Mouse (Mus musculus) embryonic facial prominence, embryonic 10.5 days (tissue): ENCODE results near the gene Mre11a. TPM values are rescaled to one million over a fixed set of nuclear protein-coding genes. Genes with fewer than 3 reads are reported as not detected.

Experiments used
- DNase-seq: peaks from one replicate; pipeline ENCODE4 v3.0.0-alpha.2; 2017; ENCODE audit warnings: low spot score
- H3K27ac ChIP-seq: fragments of 300-500 bp; sonication (generic); replicated peaks from 2 replicates; pipeline ENCODE4 v1.5.1; 2016; ENCODE audit warnings: mild to moderate bottlenecking
- H3K27me3 ChIP-seq: fragments of 300-500 bp; sonication (generic); replicated peaks from 2 replicates; pipeline ENCODE4 v1.6.1; 2016; ENCODE audit warnings: low read depth, mild to moderate bottlenecking; ENCODE audit not compliant: poor library complexity, severe bottlenecking
- H3K36me3 ChIP-seq: fragments of 300-500 bp; sonication (generic); replicated peaks from 2 replicates; pipeline ENCODE4 v1.6.1; 2016; ENCODE audit warnings: mild to moderate bottlenecking, moderate library complexity
- H3K4me1 ChIP-seq: fragments of 300-500 bp; sonication (generic); 2 replicates; pipeline ENCODE4 v1.6.1; 2016
- H3K4me3 ChIP-seq: fragments of 300-500 bp; sonication (generic); 2 replicates; pipeline ENCODE4 v1.5.1; 2016; ENCODE audit warnings: mild to moderate bottlenecking, moderate library complexity
- H3K9me3 ChIP-seq: fragments of 300-500 bp; sonication (generic); 2 replicates; pipeline ENCODE4 v1.6.1; 2016; ENCODE audit warnings: mild to moderate bottlenecking
- WGBS: fragments of 180-500 bp; shearing (Covaris S2); methylation state at CpG from one replicate; pipeline ENCODE4 v1.1.7; 2016; 5-methylcytosine and 5-hydroxymethylcytosine counted together
- polyA plus RNA-seq: library from polyadenylated mRNA; unstranded; fragments of >200 nt; fragmentation: Nextera tagmentation; extraction: Ambion mirVana; gene quantifications from 2 replicates; pipeline ENCODE4 v1.2.1, GENCODE M21; 2016

Mre11a gene
- polyA plus RNA-seq, 1 experiment from 2014 or later = 38.5 TPM

DNA sequence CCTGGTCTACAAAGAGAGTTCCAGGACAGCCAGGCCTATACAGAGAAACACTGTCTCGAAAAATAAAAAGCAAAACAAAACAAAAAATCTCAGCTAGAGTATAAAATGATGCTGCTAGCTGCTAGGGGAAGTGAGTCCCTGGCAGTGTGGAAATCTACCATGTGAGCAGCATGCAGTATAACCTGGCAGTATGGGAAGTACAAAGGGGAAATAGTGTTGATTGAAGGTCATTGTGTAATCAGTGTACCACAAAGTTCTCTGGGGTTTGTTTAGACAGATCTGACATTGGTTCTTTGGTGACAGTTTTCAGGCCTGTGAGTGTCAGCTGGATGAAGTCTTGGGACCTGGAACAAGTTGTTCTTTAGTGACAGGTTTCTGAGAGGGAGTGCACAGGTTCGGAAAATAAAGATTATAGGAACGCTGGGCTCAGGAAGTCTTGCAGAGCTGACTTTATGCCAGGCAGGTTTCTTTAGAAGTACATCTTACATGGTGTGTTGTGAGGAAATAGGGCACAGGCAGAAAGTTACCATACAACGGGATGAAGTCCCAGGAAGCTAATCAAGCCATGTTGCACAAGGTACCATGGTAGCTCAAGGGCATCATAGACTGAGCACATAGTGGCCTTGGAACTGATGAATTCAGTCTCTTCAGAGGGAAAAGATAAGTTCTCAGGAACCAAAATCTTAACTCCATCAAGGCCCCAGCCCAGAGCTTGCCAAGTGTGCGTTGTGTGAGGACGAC lies 51.1 kb downstream of the Mre11a start:
- peaks cover 67% of the 10 kb centered on the region for H3K36me3 ChIP-seq
- no peaks in the 10 kb centered on the region for H3K4me1 ChIP-seq
- DNase-seq = no peak
- no peak overlapping the region for H3K27ac ChIP-seq
- H3K27me3 ChIP-seq = no peaks in the 10 kb centered on the region
- H3K9me3 ChIP-seq = no peaks in the 10 kb centered on the region
- H3K4me3 ChIP-seq = no peak overlapping the region
- 92% methylated on average over 6 of the region's 6 CpGs for WGBS

DNA sequence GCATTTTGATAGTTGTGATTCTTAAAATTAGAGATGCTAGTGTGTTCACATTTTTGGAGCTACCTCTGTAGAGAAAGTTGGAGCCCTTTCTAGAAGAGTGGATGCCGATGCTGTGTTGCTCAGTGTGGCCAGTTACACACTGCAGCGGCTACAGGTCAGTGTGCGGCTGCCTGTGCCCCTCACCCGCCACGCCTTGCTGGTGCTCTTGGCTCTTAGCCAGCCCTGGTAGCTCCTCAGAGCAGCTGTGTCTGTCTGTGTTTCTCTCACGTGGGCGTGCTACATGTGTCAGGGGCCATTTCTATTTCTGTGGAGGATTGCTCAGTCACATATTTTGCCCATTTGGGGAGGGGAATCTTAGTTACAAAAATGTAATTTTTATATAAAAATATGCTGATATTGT lies 55.1 kb downstream of the Mre11a start:
- WGBS = 80% methylated on average over 7 of the region's 7 CpGs
- no peaks in the 10 kb centered on the region for H3K27me3 ChIP-seq
- no peak overlapping the region for H3K27ac ChIP-seq
- DNase-seq = no peak
- peaks cover 27% of the 10 kb centered on the region for H3K36me3 ChIP-seq
- H3K4me1 ChIP-seq = no peaks in the 10 kb centered on the region
- H3K4me3 ChIP-seq = no peak overlapping the region
- no peaks in the 10 kb centered on the region for H3K9me3 ChIP-seq

DNA sequence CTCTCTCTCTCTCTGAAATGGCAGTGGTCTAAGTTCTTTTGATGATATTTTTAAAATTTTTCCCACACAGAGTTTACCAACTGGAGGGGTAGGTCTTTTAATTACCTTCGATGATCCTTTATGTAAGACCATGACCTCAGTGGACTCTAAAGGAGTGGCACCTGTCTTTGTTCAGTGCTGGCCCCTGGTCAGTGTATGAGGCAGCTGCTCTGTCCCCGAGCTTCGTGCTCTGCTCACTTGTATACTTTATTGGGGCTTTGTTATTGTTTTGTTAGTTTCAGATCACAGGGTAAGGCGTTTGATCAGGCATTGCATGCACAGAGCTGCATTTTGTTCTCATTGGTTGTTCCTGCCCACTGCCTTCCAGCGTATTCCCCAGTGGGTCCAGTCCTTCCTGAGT lies 55.5 kb downstream of the Mre11a start:
- 73% methylated on average over 5 of the region's 5 CpGs for WGBS
- H3K9me3 ChIP-seq = no peaks in the 10 kb centered on the region
- no peaks in the 10 kb centered on the region for H3K4me1 ChIP-seq

DNA sequence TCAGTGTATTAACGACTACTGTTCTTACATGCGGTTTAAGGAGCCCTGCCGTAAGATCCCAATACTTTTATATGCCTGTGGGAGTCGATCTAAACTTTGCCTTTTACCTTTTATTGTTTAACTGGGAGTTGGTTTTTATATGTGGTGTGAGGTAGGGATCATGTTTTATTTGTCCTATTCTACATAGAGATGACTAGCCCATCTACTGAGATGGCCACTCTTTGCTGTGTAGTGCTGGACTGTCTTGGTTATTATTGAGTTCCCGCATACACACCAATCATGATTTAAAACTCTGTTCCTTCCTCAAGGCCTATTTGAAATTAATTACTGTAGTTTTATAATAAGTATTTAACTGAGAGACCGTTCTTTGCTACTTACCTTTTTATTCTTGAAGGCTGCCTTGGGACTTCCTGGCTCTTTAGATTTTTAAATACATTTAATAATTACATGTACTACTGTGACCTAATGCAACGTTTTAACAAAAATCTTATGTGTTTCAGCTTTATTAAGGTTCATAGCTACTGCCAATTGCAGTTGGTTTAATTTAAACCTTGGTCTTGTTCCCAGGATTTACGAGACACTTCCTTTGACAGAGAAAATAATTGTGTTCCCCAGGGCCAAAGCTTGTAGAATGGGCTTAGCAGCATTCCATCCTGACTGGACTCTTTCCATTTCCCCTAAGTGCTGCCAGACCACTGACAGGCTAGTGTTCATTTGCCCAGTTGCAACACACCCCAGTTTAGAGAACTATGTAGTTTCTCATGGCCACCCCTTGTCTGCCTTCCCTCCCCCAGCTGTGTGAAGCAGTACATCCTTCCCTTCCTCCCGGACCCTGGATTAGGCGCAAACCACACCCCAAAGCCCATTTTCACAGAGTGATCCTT lies 57.7 kb downstream of the Mre11a start:
- no peak overlapping the region for H3K4me3 ChIP-seq
- no peaks in the 10 kb centered on the region for H3K9me3 ChIP-seq
- no peaks in the 10 kb centered on the region for H3K4me1 ChIP-seq
- no peak for DNase-seq
- no peak overlapping the region for H3K27ac ChIP-seq
- WGBS = 86% methylated on average over 10 of the region's 10 CpGs
- H3K36me3 ChIP-seq = peaks cover 5% of the 10 kb centered on the region; the same call in 1 of the 2 replicates
- no peaks in the 10 kb centered on the region for H3K27me3 ChIP-seq

More for the DNA sequence above, 55.5 kb downstream of the Mre11a start:
- no peaks in the 10 kb centered on the region for H3K27me3 ChIP-seq
- DNase-seq = no peak
- no peak overlapping the region for H3K27ac ChIP-seq
- H3K36me3 ChIP-seq = peaks cover 22% of the 10 kb centered on the region
- H3K4me3 ChIP-seq = no peak overlapping the region

DNA sequence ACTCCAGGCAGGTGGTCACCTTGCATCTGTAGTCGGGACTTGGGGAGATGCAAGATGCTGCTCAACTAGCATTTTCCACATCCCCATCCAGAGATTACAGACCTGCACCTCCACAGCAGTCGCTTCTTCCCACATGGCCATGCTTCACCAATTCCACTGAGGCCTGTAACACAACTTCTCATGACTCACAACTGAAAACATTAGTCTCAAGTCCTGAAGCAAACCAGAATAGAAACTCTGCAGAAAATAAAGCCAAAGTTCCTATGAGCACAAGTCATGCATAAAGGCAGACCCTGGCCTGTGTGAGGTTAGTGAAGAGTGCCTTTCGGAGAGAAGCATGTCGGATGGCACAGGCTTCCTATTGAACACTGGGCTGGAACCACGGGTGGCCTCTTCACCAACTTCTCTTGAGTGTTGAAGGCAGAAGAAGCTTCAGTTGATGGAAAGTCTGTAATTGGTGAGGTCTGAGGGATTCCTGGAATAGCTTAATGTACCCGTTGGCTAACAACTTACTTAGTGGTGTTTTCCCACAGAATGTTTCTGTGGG lies 58.9 kb downstream of the Mre11a start:
- Histone ChIP-seq H3K27me3 (no peaks in the 10 kb centered on the region), H3K4me1 (no peaks in the 10 kb centered on the region), H3K36me3 (no peaks in the 10 kb centered on the region), H3K9me3 (no peaks in the 10 kb centered on the region), H3K27ac (no peak overlapping the region), H3K4me3 (no peak overlapping the region)
- 90% methylated on average over 6 of the region's 6 CpGs for WGBS
- no peak for DNase-seq

DNA sequence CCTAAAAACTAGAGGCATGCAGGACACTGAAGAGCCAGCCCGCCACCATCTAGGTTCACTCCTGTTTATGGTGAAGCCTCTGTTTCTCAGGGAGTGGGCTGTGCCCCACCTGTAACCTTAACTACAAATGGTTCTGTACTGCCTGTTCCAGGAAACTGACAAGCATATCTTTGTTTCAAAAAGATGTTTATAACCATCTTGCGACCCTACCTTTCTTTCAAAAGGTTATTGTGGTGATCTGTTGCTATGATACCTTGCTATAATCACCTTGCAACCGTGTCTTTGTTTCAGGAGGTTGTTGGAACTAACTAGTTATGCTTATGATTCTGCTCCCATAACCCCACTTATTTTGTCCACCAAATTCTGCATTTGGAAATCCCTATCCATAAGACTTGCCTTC lies 59.4 kb downstream of the Mre11a start:
- Histone ChIP-seq H3K4me3 (no peak overlapping the region), H3K36me3 (no peaks in the 10 kb centered on the region), H3K27ac (no peak overlapping the region), H3K4me1 (no peaks in the 10 kb centered on the region), H3K9me3 (no peaks in the 10 kb centered on the region), H3K27me3 (no peaks in the 10 kb centered on the region)
- no peak for DNase-seq
- 93% methylated on average over 3 of the region's 3 CpGs for WGBS

DNA sequence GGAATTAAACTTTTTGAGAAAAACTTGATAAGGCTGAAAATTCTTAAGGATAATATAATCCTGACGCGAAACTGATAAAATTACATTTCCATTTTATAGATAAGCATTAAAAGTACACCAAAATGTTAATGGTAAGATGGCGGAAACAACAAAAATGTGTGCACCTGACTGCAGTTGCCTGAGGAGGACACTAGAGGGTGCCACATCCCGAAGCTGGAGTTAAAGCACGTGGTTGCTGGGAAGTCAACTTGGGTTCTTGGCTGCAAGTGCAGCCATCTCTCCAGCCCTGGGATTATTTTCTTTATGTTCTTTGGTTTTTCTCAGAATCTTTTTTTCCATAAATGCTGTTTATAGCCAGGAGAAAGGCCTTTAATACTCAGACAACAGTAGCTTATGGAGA lies 62.0 kb downstream of the Mre11a start:
- no peaks in the 10 kb centered on the region for H3K4me1 ChIP-seq
- peak; percentile 36 for DNase-seq
- 49% methylated on average over 5 of the region's 5 CpGs for WGBS

DNA sequence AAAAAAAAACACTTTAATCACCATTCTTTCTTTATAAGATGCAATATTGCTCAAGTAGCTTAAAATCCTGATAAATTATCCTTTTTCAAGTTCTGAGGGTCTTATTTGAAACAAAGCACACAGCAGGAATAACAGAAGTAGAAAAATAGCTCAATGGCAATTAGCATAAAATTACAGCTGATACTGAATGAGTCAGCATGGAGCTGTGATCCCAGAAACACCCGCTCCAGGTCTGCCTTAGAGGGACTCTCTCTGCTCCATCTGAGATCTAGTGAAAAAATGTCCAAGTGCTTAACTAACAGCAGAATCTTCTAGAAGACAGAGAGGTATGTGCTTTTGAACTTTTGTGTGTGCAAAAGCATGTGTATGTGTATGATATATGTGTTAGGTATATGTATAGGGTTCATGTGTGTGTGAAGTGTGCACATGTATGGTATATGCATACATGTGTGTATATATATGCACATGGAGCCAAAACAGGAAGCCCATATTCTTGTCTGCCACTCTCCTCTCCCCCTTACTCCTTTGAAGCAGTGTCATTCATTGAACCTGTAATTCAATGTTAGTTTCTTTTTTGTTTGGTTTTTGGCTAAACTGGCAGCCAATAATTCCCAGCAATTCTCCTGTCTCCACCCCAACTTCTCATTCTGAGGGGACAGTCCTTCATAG lies 63.9 kb downstream of the Mre11a start:
- Histone ChIP-seq H3K4me1 (no peaks in the 10 kb centered on the region), H3K36me3 (no peaks in the 10 kb centered on the region), H3K27ac (no peak overlapping the region), H3K27me3 (no peaks in the 10 kb centered on the region), H3K9me3 (peaks cover 5% of the 10 kb centered on the region; the same call in 1 of the 2 replicates), H3K4me3 (no peak overlapping the region)
- DNase-seq = no peak
- 68% methylated on average over 1 of the region's 1 CpGs for WGBS

More for the DNA sequence above, 62.0 kb downstream of the Mre11a start:
- no peak overlapping the region for H3K4me3 ChIP-seq
- H3K27ac ChIP-seq = no peak overlapping the region
- no peaks in the 10 kb centered on the region for H3K36me3 ChIP-seq
- H3K9me3 ChIP-seq = peaks cover 3% of the 10 kb centered on the region; the same call in 1 of the 2 replicates
- no peaks in the 10 kb centered on the region for H3K27me3 ChIP-seq

DNA sequence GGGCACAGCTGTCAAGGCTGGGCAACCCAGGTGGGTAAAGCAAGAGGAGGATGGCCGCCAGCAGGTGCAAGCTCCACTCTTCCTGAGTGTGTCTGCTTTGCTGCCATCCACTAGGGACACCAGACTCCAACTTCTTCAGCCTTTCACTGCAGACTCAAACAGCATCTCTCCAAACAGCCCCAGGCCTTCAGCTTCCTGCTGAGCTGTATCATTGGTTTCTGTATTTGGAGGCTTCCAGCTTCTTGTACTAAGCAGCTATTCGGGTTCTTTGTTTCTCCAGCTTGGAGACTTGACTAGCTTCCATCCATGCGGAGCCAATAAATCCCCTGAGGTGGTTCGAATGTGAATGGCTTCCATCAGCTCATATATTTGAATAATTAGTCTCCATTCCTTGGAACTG lies 70.1 kb downstream of the Mre11a start:
- Histone ChIP-seq H3K27ac (no peak overlapping the region), H3K9me3 (peaks cover 5% of the 10 kb centered on the region; the same call in 1 of the 2 replicates), H3K27me3 (peaks cover 27% of the 10 kb centered on the region), H3K4me3 (no peak overlapping the region), H3K4me1 (no peaks in the 10 kb centered on the region; the same call in 1 of the 2 replicates), H3K36me3 (no peaks in the 10 kb centered on the region)
- WGBS = 63% methylated on average over 4 of the region's 4 CpGs
- DNase-seq = no peak

DNA sequence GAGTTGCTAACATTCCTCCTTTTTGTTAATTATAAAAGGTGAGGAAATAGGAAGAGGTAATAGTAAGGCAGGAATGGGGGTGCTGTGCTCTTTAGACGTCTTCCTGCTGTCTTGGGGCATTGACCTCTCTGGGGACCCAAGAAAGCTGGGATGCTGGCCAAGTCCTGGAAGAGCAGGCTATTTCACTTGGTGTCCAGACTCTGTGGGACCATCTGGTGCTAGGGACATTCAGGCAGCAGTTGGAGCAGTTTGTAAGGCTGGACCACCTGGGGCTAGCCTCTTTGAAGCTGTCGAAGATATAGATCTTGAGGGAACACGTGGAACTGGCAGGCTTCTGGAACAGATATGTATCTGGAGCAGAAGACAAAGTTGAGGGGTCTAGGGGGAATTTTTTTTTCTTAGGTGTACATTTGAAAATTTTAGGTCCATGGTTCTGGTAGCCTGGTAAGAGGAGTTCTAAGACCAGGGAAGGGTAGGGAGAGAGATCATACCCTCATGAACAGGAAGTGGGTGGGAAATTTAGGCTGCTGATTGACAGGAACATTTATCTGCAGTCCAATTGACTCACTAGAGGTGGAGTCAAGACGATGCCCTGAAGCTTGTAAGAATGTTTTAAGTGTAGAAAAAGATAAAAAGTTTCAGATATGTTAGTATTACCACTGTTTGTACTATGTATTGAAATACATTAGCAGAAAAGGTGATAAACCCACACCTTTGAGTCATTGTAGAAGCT lies 72.6 kb downstream of the Mre11a start:
- peaks cover 52% of the 10 kb centered on the region for H3K27me3 ChIP-seq
- DNase-seq = no peak
- WGBS = 60% methylated on average over 4 of the region's 4 CpGs

DNA sequence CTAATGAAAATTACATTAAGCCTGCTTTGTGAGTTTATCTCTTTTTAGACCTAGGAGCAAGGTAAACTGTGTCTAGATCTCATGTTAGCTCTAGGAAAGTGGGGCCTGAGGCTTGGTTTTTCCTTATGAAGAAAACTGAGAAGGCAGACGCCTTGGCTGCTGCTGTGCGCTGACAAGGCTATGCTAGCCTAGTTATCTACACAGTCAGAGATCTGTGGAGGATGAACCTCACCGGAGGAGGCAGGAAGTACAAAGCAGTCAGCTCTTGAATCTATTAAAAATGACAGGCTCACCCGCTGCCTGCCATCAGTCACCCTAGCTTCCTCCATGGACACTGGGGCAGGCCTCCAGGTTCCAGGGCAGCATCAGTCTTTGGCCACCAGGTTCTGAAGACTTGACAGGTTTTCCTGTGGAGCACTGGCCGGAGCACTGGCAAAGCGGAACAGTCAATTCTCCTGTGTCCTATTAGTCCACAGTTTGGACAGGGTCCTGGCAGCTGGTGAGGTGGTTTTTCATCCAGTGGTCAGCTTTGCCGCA lies 73.8 kb downstream of the Mre11a start:
- WGBS = 80% methylated on average over 7 of the region's 7 CpGs
- Histone ChIP-seq H3K4me1 (peaks cover 13% of the 10 kb centered on the region), H3K4me3 (no peak overlapping the region), H3K27me3 (peaks cover 64% of the 10 kb centered on the region), H3K27ac (no peak overlapping the region), H3K36me3 (no peaks in the 10 kb centered on the region), H3K9me3 (no peaks in the 10 kb centered on the region)
- no peak for DNase-seq

More for the DNA sequence above, 72.6 kb downstream of the Mre11a start:
- H3K9me3 ChIP-seq = no peaks in the 10 kb centered on the region
- no peaks in the 10 kb centered on the region for H3K36me3 ChIP-seq
- no peak overlapping the region for H3K27ac ChIP-seq
- H3K4me1 ChIP-seq = peaks cover 10% of the 10 kb centered on the region
- H3K4me3 ChIP-seq = no peak overlapping the region
